Mouse (Mus musculus): ENCODE results near the gene Stip1. TPM values are rescaled to one million over a fixed set of nuclear protein-coding genes. Genes with fewer than 3 reads are reported as not detected.

The Stip1 gene
- total and polyA plus RNA-seq, 3 experiments = 284 to 430 (median 370) TPM

DNA sequence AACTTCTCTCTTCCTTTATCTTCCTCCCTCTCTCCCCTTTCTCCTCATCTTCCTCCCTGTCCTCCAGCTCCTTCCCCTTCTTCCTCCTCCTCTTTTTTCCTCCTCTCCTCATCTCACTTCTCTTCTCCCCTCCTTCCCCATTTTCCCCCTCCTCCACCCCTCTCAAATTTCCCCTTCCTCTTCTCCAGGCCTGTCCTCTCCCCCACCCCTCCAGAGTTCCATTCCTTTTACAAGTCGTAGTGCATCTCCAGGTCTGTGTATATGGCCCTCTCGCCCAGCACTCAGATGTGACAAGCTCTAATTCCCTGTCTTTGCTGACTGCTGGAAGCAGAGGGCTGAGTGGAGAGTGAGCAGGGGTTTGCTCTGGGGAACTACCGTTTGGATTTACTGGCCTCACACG lies 31.0 kb upstream of the Stip1 start:
- Histone ChIP-seq H3K27me3 (ENCODE audit: control insufficient read depth in 1 of 2, insufficient read depth in 2 of 2, low read length in 2 of 2) (no peaks in the 10 kb centered on the region), H3K79me2 (ENCODE audit: control insufficient read depth, insufficient read depth, low read length, poor library complexity) (no peaks in the 10 kb centered on the region), H3K9ac (ENCODE audit: control insufficient read depth, low read depth, low read length, poor library complexity, severe bottlenecking) (no peak overlapping the region), H3K27ac (ENCODE audit: control insufficient read depth, low read depth, low read length) (no peak overlapping the region), H3K4me1 (ENCODE audit: control insufficient read depth in 1 of 2, insufficient read depth in 2 of 2, low read length in 2 of 2) (peaks cover 4 to 19% of the 10 kb centered on the region in 2 experiments; a peak in 3 of 4 replicates), H3K36me3 (ENCODE audit: control insufficient read depth in 1 of 2, insufficient read depth in 2 of 2, low read length in 2 of 2) (peaks cover 0 to 5% of the 10 kb centered on the region in 2 experiments; a peak in 1 of 4 replicates), H3K4me3 (ENCODE audit: control insufficient read depth in 1 of 2, insufficient read depth in 1 of 2, low read depth in 2 of 2, low read length in 2 of 2) (no peak overlapping the region), H3K9me3 (replicated peaks; ENCODE audit: insufficient read depth, low read length) (no peaks in the 10 kb centered on the region)
- no peak for DNase-seq (ENCODE audit: low read depth, low spot score)
- TF ChIP-seq UBTF (IDR thresholded peaks at IDR 0.05; ENCODE audit: borderline replicate concordance, insufficient read depth, low read depth, low read length) (no peak), ZMIZ1 (IDR thresholded peaks at IDR 0.05; ENCODE audit: low read depth, low read length) (no peak), RAD21 (IDR thresholded peaks at IDR 0.05; ENCODE audit: low read depth, low read length) (no peak), ETS1 (IDR thresholded peaks at IDR 0.05; ENCODE audit: low read depth, low read length) (no peak), POLR2AphosphoS2 (IDR thresholded peaks at IDR 0.05; ENCODE audit: low read length) (no peak), MAZ (IDR thresholded peaks at IDR 0.05; ENCODE audit: low read depth, low read length) (no peak), CTCF (IDR thresholded peaks at IDR 0.05 in 2 of 3, conservative IDR thresholded peaks at IDR 0.05 in 1 of 3; ENCODE audit: control insufficient read depth in 1 of 3, insufficient read depth in 1 of 3, low read depth in 2 of 3, low read length in 3 of 3, poor library complexity in 1 of 3, severe bottlenecking in 1 of 3) (no peak), NELFE (IDR thresholded peaks at IDR 0.05; ENCODE audit: low read depth, low read length) (no peak), MEF2A (IDR thresholded peaks at IDR 0.05; ENCODE audit: extremely low read depth, insufficient replicate concordance, low read depth, low read length, poor library complexity, severe bottlenecking) (no peak), MAFK (IDR thresholded peaks at IDR 0.05; ENCODE audit: borderline replicate concordance, low read depth, low read length) (no peak), ELF1 (IDR thresholded peaks at IDR 0.05; ENCODE audit: low read depth, low read length) (no peak), GABPA (IDR thresholded peaks at IDR 0.05; ENCODE audit: low read depth, low read length) (no peak), ZKSCAN1 (IDR thresholded peaks at IDR 0.05; ENCODE audit: low read depth, low read length) (no peak), NRF1 (IDR thresholded peaks at IDR 0.05; ENCODE audit: insufficient read depth, low read depth, low read length, poor library complexity, severe bottlenecking) (no peak)

DNA sequence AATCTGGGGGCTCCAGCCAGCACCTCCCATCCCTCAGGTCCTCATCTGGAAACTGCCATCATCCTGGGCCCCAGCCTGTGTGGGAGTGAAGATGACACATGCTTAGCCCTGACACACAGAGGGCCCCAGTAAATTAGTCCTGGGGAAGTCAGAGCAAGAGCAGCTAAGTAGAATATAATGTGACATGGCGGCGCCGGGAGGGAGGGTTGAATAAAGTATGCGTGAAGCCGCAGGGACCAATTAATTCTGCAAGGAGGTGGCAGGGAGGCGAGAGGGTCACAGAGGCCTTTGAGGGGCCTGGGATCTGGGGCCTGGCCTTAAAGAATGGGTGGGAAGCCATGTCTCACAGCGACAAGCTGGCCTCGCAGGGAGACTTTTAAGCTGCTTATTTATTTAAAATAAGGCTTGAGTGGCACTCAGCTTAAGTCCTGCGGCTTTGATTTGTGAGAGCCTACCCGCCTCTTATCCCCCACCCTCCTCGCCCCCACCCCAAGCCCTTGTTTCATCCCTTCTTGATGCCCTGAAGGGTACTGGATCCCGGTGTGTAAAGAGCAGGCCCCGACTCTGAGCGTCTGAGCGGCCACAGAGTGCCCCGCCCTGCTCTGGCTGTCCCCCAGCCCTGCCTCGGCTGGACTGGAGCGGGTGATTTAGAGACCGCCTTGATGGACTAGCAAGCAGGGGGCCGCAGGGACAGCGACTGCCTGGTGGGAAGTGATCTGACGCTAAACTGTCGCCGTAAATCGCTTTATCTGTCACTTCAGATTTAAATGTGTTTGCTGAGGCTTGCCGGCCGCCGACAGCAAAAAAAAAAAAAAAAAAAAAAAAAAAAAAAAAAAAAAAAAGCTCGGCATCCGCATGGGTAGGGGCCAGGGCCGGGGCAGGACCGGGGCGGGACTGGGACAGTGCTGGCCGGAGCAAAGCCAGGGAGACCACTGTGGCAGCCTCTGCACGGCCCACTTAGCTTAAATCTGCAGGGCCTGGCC lies 30.3 kb upstream of the Stip1 start:
- H3K9ac ChIP-seq (ENCODE audit: control insufficient read depth, low read depth, low read length, poor library complexity, severe bottlenecking) = no peak overlapping the region
- H3K27me3 ChIP-seq (ENCODE audit: control insufficient read depth in 1 of 2, insufficient read depth in 2 of 2, low read length in 2 of 2) = no peaks in the 10 kb centered on the region

More for the DNA sequence above, 30.3 kb upstream of the Stip1 start:
- H3K4me3 ChIP-seq (ENCODE audit: control insufficient read depth in 1 of 2, insufficient read depth in 1 of 2, low read depth in 2 of 2, low read length in 2 of 2) = no peak overlapping the region
- no peak overlapping the region for H3K27ac ChIP-seq (ENCODE audit: control insufficient read depth, low read depth, low read length)
- no peaks in the 10 kb centered on the region for H3K9me3 ChIP-seq (replicated peaks; ENCODE audit: insufficient read depth, low read length)
- peaks cover 0 to 5% of the 10 kb centered on the region in 2 experiments; a peak in 1 of 4 replicates for H3K36me3 ChIP-seq (ENCODE audit: control insufficient read depth in 1 of 2, insufficient read depth in 2 of 2, low read length in 2 of 2)
- no peak for DNase-seq (ENCODE audit: low read depth, low spot score)
- TF ChIP-seq CHD1 (IDR thresholded peaks at IDR 0.05; ENCODE audit: low read depth, low read length) (no peak), MAFK (IDR thresholded peaks at IDR 0.05; ENCODE audit: borderline replicate concordance, low read depth, low read length) (no peak), E2F4 (IDR thresholded peaks at IDR 0.05; ENCODE audit: borderline replicate concordance, low read depth, low read length) (no peak), ZNF384 (IDR thresholded peaks at IDR 0.05; ENCODE audit: low read depth, low read length) (no peak), MAZ (IDR thresholded peaks at IDR 0.05; ENCODE audit: low read depth, low read length) (no peak), ELF1 (IDR thresholded peaks at IDR 0.05; ENCODE audit: low read depth, low read length) (no peak), ZKSCAN1 (IDR thresholded peaks at IDR 0.05; ENCODE audit: low read depth, low read length) (no peak), RAD21 (IDR thresholded peaks at IDR 0.05; ENCODE audit: low read depth, low read length) (no peak), RCOR1 (IDR thresholded peaks at IDR 0.05; ENCODE audit: low read depth, low read length) (no peak), ZMIZ1 (IDR thresholded peaks at IDR 0.05; ENCODE audit: low read depth, low read length) (no peak), USF2 (IDR thresholded peaks at IDR 0.05; ENCODE audit: borderline replicate concordance in 1 of 2, insufficient read depth in 1 of 2, low read depth in 1 of 2, low read length in 2 of 2) (no peak), SMC3 (IDR thresholded peaks at IDR 0.05; ENCODE audit: low read depth, low read length) (no peak), TBP (IDR thresholded peaks at IDR 0.05; ENCODE audit: low read depth, low read length) (no peak), POLR2AphosphoS2 (IDR thresholded peaks at IDR 0.05; ENCODE audit: low read length) (no peak), JUND (IDR thresholded peaks at IDR 0.05; ENCODE audit: low read depth, low read length) (no peak), USF1 (IDR thresholded peaks at IDR 0.05; ENCODE audit: low read depth, low read length) (no peak)
- no peaks in the 10 kb centered on the region for H3K79me2 ChIP-seq (ENCODE audit: control insufficient read depth, insufficient read depth, low read length, poor library complexity)
- H3K4me1 ChIP-seq (ENCODE audit: control insufficient read depth in 1 of 2, insufficient read depth in 2 of 2, low read length in 2 of 2) = peaks cover 4 to 22% of the 10 kb centered on the region in 2 experiments; a peak in 3 of 4 replicates
